Mouse (Mus musculus) embryonic fibroblast, embryonic 13.5 days (primary cell): ENCODE results near the gene Ankrd37.

Experiments
- CTCF ChIP-seq: IDR thresholded peaks from 2 replicates; pipeline ENCODE4 v1.5.1; 2011; ENCODE audit warnings: mild to moderate bottlenecking, control low read depth, low read length, moderate library complexity, borderline replicate concordance; ENCODE audit not compliant: insufficient read depth
- POLR2A ChIP-seq: IDR thresholded peaks from 2 replicates; pipeline ENCODE4 v1.6.1; 2011; ENCODE audit warnings: low read depth, mild to moderate bottlenecking, control low read depth, low read length, moderate library complexity

GRCm38 (mm10) chr8:45988189-45988588 lies 17.3 kb downstream of the Ankrd37 start:
- TF ChIP-seq POLR2A (no peak), CTCF (no peak)
